Mouse (Mus musculus) midbrain, embryonic 10.5 days (tissue): ENCODE results near the gene Ddt. TPM values are rescaled to one million over a fixed set of nuclear protein-coding genes. Genes with fewer than 3 reads are reported as not detected.

Experiments
- DNase-seq: peaks from one replicate; pipeline ENCODE4 v3.0.0-alpha.2; 2017; ENCODE audit warnings: low spot score
- H3K27ac ChIP-seq: fragments of 300-500 bp; sonication (generic); replicated peaks from 2 replicates; pipeline ENCODE4 v1.5.1; 2016; ENCODE audit warnings: mild to moderate bottlenecking
- H3K27me3 ChIP-seq: fragments of 300-500 bp; sonication (generic); 2 replicates; pipeline ENCODE4 v1.6.1; 2016; ENCODE audit warnings: low read depth, mild to moderate bottlenecking; ENCODE audit not compliant: poor library complexity, severe bottlenecking
- H3K36me3 ChIP-seq: fragments of 300-500 bp; sonication (generic); 2 replicates; pipeline ENCODE4 v1.6.1; 2016; ENCODE audit warnings: mild to moderate bottlenecking, moderate library complexity
- H3K4me1 ChIP-seq: fragments of 300-500 bp; sonication (generic); 2 replicates; pipeline ENCODE4 v1.6.1; 2016
- H3K4me3 ChIP-seq: fragments of 300-500 bp; sonication (generic); 2 replicates; pipeline ENCODE4 v1.5.1; 2016; ENCODE audit warnings: mild to moderate bottlenecking, moderate library complexity
- H3K9me3 ChIP-seq: fragments of 300-500 bp; sonication (generic); replicated peaks from 2 replicates; pipeline ENCODE4 v1.6.1; 2016; ENCODE audit warnings: mild to moderate bottlenecking
- WGBS: fragments of 180-500 bp; shearing (Covaris S2); methylation state at CpG from one replicate; pipeline ENCODE4 v1.1.7; 2016; 5-methylcytosine and 5-hydroxymethylcytosine counted together
- polyA plus RNA-seq: library from polyadenylated mRNA; unstranded; fragments of >200 nt; fragmentation: Nextera tagmentation; extraction: Ambion mirVana; gene quantifications from 2 replicates; pipeline ENCODE4 v1.2.1, GENCODE M21; 2016

Ddt gene
- polyA plus RNA-seq, 1 experiment from 2014 or later = 103 TPM

- H3K9me3 ChIP-seq = peaks cover 4% of the 10 kb centered on the region; the same call in 1 of the 2 replicates
- peaks cover 21% of the 10 kb centered on the region for H3K4me1 ChIP-seq
- H3K4me3 ChIP-seq = peak overlapping the region; percentile 95
- 2% methylated on average over 27 of the region's 27 CpGs for WGBS
- H3K36me3 ChIP-seq = peaks cover 25% of the 10 kb centered on the region
- H3K27ac ChIP-seq = peak overlapping the region; percentile 89
- H3K27me3 ChIP-seq = no peaks in the 10 kb centered on the region
- peak; percentile 82 for DNase-seq
Observed at GRCm38 (mm10) chr10:75764519-75765473, 8.4 kb downstream of the Ddt start.

- Histone ChIP-seq H3K4me1 (peaks cover 21% of the 10 kb centered on the region), H3K27me3 (no peaks in the 10 kb centered on the region), H3K27ac (peak within 1 kb of the TSS; percentile 89), H3K4me3 (peak within 1 kb of the TSS; percentile 95), H3K9me3 (peaks cover 4% of the 10 kb centered on the region; the same call in 1 of the 2 replicates), H3K36me3 (peaks cover 34% of the 10 kb centered on the region)
- DNase-seq = peak; percentile 99
- WGBS = under 1% methylated on average over 61 of the region's 61 CpGs
Observed at GRCm38 (mm10) chr10:75763682-75764518, 9.3 kb downstream of the Ddt start, which contains the start of gene Cabin1. Cabin1 (minus strand) TSS chr10:75764341.

GRCm38 (mm10) chr10:75762413-75762812 is 10.8 kb downstream of the Ddt start:
- Histone ChIP-seq H3K4me3 (peak overlapping the region; percentile 95; the same call in 1 of the 2 replicates), H3K36me3 (peaks cover 47% of the 10 kb centered on the region)

GRCm38 (mm10) chr10:75760311-75760710 is 12.9 kb downstream of the Ddt start:
- H3K9me3 ChIP-seq = peaks cover 8% of the 10 kb centered on the region; the same call in 1 of the 2 replicates
- WGBS = 93% methylated on average over 3 of the region's 3 CpGs
- no peaks in the 10 kb centered on the region for H3K27me3 ChIP-seq
- H3K4me3 ChIP-seq = no peak overlapping the region
- no peak for DNase-seq
- H3K4me1 ChIP-seq = peaks cover 21% of the 10 kb centered on the region
- H3K36me3 ChIP-seq = peaks cover 57% of the 10 kb centered on the region
- no peak overlapping the region for H3K27ac ChIP-seq

More at GRCm38 (mm10) chr10:75762413-75762812, 10.8 kb downstream of the Ddt start:
- Histone ChIP-seq H3K4me1 (peaks cover 21% of the 10 kb centered on the region), H3K27ac (no peak overlapping the region), H3K9me3 (peaks cover 8% of the 10 kb centered on the region; the same call in 1 of the 2 replicates), H3K27me3 (no peaks in the 10 kb centered on the region)
- DNase-seq = no peak
- WGBS = 95% methylated on average over 3 of the region's 3 CpGs

GRCm38 (mm10) chr10:75756719-75757118 is 16.5 kb downstream of the Ddt start:
- Histone ChIP-seq H3K4me3 (no peak overlapping the region), H3K9me3 (peaks cover 8% of the 10 kb centered on the region; the same call in 1 of the 2 replicates), H3K27ac (no peak overlapping the region), H3K27me3 (no peaks in the 10 kb centered on the region), H3K4me1 (no peaks in the 10 kb centered on the region), H3K36me3 (peaks cover 87% of the 10 kb centered on the region)
- 92% methylated on average over 11 of the region's 11 CpGs for WGBS
- DNase-seq = no peak

GRCm38 (mm10) chr10:75744017-75744416 is 29.2 kb downstream of the Ddt start:
- WGBS = 46% methylated on average over 3 of the region's 3 CpGs

GRCm38 (mm10) chr10:75743369-75743768 is 29.8 kb downstream of the Ddt start:
- WGBS = 91% methylated on average over 12 of the region's 12 CpGs

More at GRCm38 (mm10) chr10:75744017-75744416, 29.2 kb downstream of the Ddt start:
- Histone ChIP-seq H3K4me3 (no peak overlapping the region), H3K4me1 (no peaks in the 10 kb centered on the region), H3K36me3 (peaks cover 99% of the 10 kb centered on the region), H3K27me3 (no peaks in the 10 kb centered on the region), H3K27ac (no peak overlapping the region), H3K9me3 (no peaks in the 10 kb centered on the region)
- peak; percentile 72 for DNase-seq

GRCm38 (mm10) chr10:75740866-75741265 is 32.3 kb downstream of the Ddt start:
- Histone ChIP-seq H3K27ac (no peak overlapping the region), H3K27me3 (no peaks in the 10 kb centered on the region), H3K4me3 (no peak overlapping the region), H3K4me1 (no peaks in the 10 kb centered on the region), H3K9me3 (no peaks in the 10 kb centered on the region), H3K36me3 (peaks cover 99% of the 10 kb centered on the region)
- 94% methylated on average over 3 of the region's 3 CpGs for WGBS
- DNase-seq = no peak

More at GRCm38 (mm10) chr10:75743369-75743768, 29.8 kb downstream of the Ddt start:
- no peak for DNase-seq
- Histone ChIP-seq H3K4me1 (no peaks in the 10 kb centered on the region), H3K27me3 (no peaks in the 10 kb centered on the region), H3K27ac (no peak overlapping the region), H3K36me3 (peaks cover 99% of the 10 kb centered on the region), H3K4me3 (no peak overlapping the region), H3K9me3 (no peaks in the 10 kb centered on the region)

- Histone ChIP-seq H3K27me3 (no peaks in the 10 kb centered on the region), H3K27ac (no peak overlapping the region), H3K9me3 (no peaks in the 10 kb centered on the region), H3K4me1 (no peaks in the 10 kb centered on the region), H3K4me3 (no peak overlapping the region), H3K36me3 (peaks cover 97% of the 10 kb centered on the region)
- DNase-seq = no peak
- 95% methylated on average over 7 of the region's 7 CpGs for WGBS
Observed at GRCm38 (mm10) chr10:75725449-75725848, 47.8 kb downstream of the Ddt start.

Other genes with a start within 250 kb of the Ddt start
- gene Lrrc75b, start 213.1 kb downstream of the Ddt start, polyA plus RNA-seq = 1.6 and 3.8 TPM in 2 replicates
- 2.7 and 3.1 TPM in 2 replicates for gene Ggt1, start 211.8 kb downstream of the Ddt start, polyA plus RNA-seq
- 0.56 and 1.2 TPM in 2 replicates for gene Ggt5, start 184.1 kb downstream of the Ddt start, polyA plus RNA-seq
- 1.6 and 1.9 TPM in 2 replicates for gene Susd2, start 129.4 kb downstream of the Ddt start, polyA plus RNA-seq
- gene Cabin1, start 9.1 kb downstream of the Ddt start, polyA plus RNA-seq = 32.6 and 37.8 TPM in 2 replicates
- not detected in 2 replicates for gene Gm20441, start 7.5 kb upstream of the Ddt start, polyA plus RNA-seq
- 0.97 and 1.00 TPM in 2 replicates for gene Gstt3, start 8.0 kb upstream of the Ddt start, polyA plus RNA-seq
- gene Gstt1, start 25.2 kb upstream of the Ddt start, polyA plus RNA-seq = 3.0 and 4.7 TPM in 2 replicates
- gene Gstt4, start 49.1 kb upstream of the Ddt start, polyA plus RNA-seq = not detected in 2 replicates
- gene Gstt2, start 64.0 kb upstream of the Ddt start, polyA plus RNA-seq = 7.6 and 8.3 TPM in 2 replicates
- gene Mif, start 86.8 kb upstream of the Ddt start, polyA plus RNA-seq = 2,515 and 3,289 TPM in 2 replicates
- 1.4 and 1.8 TPM in 2 replicates for gene Derl3, start 120.0 kb upstream of the Ddt start, polyA plus RNA-seq
- 294 and 296 TPM in 2 replicates for gene Smarcb1, start 148.2 kb upstream of the Ddt start, polyA plus RNA-seq
- gene Chchd10, start 159.7 kb upstream of the Ddt start, polyA plus RNA-seq = 6.9 and 7.5 TPM in 2 replicates
- 23.7 and 38.2 TPM in 2 replicates for gene Mmp11, start 163.1 kb upstream of the Ddt start, polyA plus RNA-seq
- gene Gm867, start 167.3 kb upstream of the Ddt start, polyA plus RNA-seq = 0.52 and 0.58 TPM in 2 replicates
- 0.24 and 0.39 TPM in 2 replicates for gene Vpreb3, start 169.6 kb upstream of the Ddt start, polyA plus RNA-seq
- 0.09 and 0.10 TPM in 2 replicates for gene Gm5134, start 181.1 kb upstream of the Ddt start, polyA plus RNA-seq